Mouse (Mus musculus): Measurements from ENCODE around the gene Ripk1.

Ripk1 gene

DNA sequence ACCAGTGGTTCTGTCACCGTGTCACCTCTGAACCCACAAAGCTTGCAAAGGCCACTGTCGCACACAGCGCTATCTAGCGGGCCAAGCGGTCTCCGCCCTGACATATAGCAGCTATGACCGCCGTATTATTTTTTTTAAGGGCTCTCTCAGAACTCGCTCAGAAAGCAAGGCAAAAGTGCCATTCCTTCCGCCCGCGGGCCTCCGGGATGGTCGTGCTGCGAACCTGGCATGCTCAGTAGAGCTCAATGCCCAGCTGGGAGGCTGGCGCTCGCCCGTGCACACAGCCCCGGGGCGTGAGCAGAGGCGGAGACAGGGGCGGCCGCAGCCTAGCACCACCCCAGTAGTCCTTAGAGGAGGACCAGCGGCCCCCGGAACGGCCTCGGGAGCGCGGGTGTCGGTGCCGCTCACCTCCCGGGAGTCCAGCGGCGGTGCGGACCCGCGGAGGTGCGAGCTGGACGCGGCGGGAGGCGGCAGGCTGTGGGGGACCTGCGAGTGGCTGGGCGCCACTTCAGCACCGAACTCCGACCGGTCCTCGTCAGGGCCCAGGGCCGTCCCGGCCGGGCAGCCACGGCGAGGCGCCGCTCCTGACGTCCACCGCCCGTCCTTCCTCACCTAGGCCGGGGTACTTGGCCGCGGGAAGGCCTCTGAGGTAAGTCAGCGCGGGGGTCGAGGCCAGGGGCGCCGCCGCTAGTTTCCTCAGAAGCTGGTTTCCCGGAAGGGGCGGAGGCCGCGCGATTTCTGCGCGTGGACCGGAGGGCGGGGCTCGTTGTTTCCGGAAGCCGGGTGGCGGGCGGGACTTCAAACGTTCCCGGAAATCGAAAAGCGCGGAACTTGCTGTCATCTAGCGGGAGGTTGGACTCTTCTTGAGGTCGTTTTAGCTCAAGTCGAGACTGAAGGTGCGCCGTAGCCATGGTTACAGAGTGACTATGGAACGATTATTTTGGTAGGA is at the start of gene Ripk1, which contains the start of gene Serpinb6a:
Ripk1 (plus strand) TSS at position 306 of the 949 bp plus-strand sequence.
Serpinb6a (minus strand) TSS at position 737 of the 949 bp plus-strand sequence.
- peak; percentile 84 for DNase-seq (ENCODE audit: low spot score)

- no peak for DNase-seq (ENCODE audit: low spot score)
Measured at GRCm38 (mm10) chr13:33952947-33953346, 49.2 kb upstream of the Ripk1 start.

GRCm38 (mm10) chr13:33956571-33957421 is 45.4 kb upstream of the Ripk1 start:
- DNase-seq (ENCODE audit: low spot score) = no peak

DNA sequence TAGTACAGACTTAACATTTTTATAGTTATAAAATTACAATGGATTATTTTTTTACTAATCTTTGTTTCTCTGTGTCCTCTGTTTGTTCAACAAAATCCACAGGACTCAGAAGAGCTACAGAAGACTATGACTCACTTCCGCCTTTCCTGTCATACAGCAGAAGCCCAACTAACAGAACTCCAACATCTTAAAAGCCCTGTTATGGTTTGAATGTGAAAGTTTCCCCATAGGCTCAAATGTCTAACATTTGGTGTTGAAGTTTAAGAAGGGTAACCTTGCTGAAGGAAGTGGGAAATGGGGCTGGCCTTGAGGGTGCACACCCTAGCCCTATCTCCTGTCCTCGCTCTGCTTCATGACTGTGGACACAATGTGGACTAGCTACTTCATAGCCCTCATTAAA is 42.4 kb upstream of the Ripk1 start:
- DNase-seq (ENCODE audit: low spot score) = no peak

DNA sequence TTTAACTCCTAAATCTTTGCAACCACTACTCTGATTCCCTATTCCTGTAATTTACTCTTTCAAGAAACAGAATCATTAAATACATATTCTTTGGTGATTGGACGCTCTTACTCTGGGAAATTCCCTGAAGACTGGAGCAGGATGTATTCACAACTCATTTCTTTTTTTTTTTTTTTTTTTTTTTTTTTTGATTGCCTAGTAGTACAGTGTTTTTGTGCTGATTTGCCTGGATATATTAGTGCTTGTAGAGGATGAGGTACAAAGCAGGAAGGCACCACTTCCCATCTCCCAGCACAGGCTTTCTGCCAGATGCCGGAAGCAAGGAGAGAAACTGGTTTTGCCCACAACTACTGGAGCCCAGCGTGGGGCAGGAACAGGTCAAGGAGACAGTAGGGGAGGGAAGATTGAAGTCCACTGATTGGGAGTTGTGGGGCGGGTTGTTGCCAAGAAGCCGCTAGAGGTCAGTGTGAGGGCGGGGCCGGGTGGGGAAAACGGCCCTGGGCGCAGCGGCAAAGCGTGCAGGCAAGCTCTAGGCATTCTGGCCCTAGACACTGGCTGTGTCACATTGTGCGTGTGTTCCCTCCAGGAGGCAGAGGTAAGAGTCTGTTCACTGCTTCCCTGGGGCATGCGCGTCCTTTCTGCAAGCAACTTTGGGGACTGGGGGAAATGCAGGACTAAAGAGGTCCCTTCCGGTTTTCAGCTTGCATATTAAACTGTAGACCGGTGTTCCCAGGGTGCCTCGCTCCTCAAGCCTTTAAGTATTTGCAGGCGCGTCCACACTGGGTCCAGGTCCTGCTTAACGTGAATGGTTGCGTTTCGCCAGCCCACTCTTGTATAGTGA is 37.7 kb upstream of the Ripk1 start, which contains the start of gene Nqo2:
Nqo2 (plus strand) TSS at position 482 of the 841 bp plus-strand sequence.
- DNase-seq (ENCODE audit: low spot score) = peak; percentile 76

- no peak for DNase-seq (ENCODE audit: low spot score)
Measured at GRCm38 (mm10) chr13:33965056-33966024, 36.8 kb upstream of the Ripk1 start.

- DNase-seq (ENCODE audit: low spot score) = no peak
Measured at GRCm38 (mm10) chr13:33966025-33966412, 36.1 kb upstream of the Ripk1 start.

- DNase-seq (ENCODE audit: low spot score) = no peak
Measured at GRCm38 (mm10) chr13:33966574-33966973, 35.6 kb upstream of the Ripk1 start.

DNA sequence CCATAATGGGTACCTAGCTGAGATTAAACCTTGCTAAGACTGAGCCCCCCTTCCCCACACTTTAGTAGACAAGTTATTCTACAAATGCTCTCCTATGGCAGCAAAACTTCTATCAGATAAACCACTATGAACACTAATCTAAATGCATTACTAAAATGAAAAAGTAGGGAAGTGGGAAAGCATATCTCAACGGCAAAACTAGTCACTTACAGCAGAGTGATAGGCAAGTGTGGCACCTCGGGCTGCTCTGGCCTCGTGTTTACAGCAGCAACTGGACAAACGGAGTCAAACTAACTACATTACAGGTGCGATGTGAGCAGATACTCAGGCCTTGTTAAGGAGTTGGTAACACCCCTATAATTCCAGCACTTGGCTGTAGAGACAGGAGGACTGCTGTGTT is 12.5 kb upstream of the Ripk1 start:
- no peak for DNase-seq (ENCODE audit: low spot score)

DNA sequence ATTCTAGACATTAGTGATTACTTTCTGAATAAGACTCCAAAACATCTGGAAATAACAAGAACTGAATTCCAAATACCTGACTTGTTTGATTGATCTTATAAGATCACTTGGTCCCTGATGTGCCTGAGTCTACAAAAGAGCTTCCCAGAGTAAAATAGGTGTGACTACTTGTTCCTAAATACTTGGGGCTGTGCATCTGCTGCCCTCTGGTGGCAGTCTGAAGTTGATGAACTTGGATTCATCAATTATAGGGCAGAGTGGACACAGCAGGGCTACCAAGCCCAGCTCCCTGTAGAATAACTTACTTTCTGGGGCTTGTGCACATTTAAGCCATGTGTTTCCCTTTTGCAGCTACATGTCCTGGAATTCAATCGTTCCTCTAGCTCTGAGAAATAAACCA is 7.0 kb upstream of the Ripk1 start:
- DNase-seq (ENCODE audit: low spot score) = peak; percentile 45

DNA sequence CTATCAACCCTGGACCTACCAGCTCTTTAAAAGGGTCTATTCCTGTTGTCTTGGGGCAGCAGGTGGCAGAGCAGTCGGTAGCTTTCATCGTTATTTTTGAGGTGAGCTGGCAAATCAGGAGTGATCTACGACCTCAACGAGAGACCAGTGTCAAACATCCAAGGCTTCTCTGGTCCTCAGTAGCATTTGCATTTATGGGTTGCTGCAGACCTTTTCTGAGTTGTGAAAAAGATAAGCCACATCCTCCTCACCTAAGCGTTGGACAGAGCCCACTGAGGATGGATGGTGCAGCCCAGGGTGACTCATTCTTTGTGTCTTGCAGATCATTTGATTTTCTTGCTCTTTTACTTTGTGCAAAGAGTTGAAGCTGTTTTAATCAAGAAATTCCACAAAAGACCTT is 895 bp downstream of the Ripk1 start:
- no peak for DNase-seq (ENCODE audit: low spot score)

- DNase-seq (ENCODE audit: low spot score) = no peak
Measured at GRCm38 (mm10) chr13:34007234-34007633, 5.1 kb downstream of the Ripk1 start.

- no peak for DNase-seq (ENCODE audit: low spot score)
Measured at GRCm38 (mm10) chr13:34016927-34017569, 14.9 kb downstream of the Ripk1 start.

GRCm38 (mm10) chr13:34018521-34018920 is 16.4 kb downstream of the Ripk1 start:
- no peak for DNase-seq (ENCODE audit: low spot score)

- DNase-seq (ENCODE audit: low spot score) = no peak
Measured at GRCm38 (mm10) chr13:34021998-34022397, 19.8 kb downstream of the Ripk1 start.

DNA sequence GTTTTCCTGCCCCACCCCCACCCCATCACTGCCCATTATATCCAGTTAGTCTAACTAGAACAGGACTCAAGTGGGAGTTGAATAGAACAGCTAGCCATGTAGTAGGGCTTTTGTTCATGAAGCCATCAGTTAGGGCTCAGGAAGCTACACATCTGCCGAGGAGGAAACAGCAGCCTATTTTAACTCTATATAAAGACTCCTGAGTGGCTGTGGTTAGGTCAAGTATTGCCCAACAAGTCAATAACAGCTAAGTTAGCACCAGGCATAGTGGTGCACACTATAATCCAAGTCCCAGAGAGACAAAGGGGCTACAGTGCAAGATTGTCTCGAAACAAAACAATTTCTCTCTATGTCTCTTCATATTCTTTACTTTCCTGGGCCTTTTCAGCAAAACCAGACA is 29.9 kb downstream of the Ripk1 start:
- no peak for DNase-seq (ENCODE audit: low spot score)

DNA sequence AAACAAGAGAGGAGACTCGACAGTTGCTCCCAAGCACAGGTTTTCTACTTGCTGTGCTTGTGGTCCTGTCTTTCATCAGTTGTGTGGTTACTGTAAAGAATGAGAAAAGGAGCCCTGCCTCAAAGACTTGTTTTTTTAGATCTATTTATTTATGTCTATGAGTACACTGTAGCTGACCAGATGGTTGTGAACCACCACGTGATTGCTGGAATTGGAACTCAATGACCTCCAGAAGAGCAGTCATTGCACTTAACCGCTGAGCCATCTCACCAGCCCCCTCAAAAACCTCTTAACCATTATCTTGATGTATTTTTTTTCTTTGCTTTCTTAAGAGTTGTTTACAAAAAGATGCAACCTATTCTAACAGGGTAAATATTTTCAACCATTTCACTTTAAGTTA is 33.3 kb downstream of the Ripk1 start:
- DNase-seq (ENCODE audit: low spot score) = no peak

GRCm38 (mm10) chr13:34036726-34037125 is 34.6 kb downstream of the Ripk1 start:
- DNase-seq (ENCODE audit: low spot score) = no peak

DNA sequence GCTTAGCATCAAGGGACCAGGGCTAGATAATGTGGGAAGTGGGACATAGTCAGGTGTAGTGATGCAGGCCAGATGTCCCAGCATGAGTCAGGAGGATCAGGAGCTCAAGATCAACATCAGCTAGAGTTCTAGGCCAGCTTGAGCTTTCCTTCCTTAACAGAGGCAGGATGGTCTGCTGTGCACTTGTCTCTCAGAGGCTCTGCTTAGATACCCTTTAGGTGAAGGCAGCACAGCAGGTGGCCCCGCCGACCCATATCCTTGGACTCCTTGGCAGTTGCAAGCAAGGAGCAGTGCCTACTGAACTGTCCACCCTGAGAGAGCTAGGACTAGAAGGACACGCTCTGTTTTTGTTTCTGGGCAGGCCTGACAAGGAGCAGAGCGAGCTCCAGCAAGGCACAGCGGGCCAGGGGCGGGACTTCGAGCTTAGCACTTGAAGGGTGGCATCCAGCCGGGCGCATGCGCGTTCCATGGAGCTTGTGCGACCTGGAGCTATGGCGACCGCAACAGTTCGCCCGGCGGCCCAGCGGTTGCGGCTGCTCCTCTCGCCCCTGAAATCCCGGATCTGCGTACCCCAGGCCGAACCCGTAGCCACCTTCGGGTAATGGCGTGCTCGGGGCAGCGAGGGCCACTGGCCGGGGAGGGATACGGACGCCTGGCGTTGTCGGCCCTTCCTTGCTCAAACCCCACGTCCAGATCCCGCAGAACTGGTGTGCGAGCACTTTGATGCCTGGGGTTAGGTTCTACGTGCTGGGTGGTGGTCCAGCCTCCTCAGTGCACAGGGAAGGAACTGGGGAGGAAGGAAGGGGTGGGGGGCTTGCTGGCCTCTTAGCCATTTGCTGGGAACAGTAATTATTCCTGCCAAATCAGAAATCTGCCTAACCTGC is 35.3 kb downstream of the Ripk1 start, which contains the start of gene Bphl:
Bphl (plus strand) TSS at position 426 of the 884 bp plus-strand sequence.
- DNase-seq (ENCODE audit: low spot score) = peak; percentile 92
